Mouse (Mus musculus): Measurements from ENCODE around the gene Zfp710.

Zfp710 gene

GRCm38 (mm10) chr7:80057781-80058180 is 33.2 kb downstream of the Zfp710 start:
- no peak for DNase-seq (ENCODE audit: low spot score)

- DNase-seq (ENCODE audit: low spot score), result no peak
Measured at GRCm38 (mm10) chr7:80058405-80059063, 33.9 kb downstream of the Zfp710 start.

DNA sequence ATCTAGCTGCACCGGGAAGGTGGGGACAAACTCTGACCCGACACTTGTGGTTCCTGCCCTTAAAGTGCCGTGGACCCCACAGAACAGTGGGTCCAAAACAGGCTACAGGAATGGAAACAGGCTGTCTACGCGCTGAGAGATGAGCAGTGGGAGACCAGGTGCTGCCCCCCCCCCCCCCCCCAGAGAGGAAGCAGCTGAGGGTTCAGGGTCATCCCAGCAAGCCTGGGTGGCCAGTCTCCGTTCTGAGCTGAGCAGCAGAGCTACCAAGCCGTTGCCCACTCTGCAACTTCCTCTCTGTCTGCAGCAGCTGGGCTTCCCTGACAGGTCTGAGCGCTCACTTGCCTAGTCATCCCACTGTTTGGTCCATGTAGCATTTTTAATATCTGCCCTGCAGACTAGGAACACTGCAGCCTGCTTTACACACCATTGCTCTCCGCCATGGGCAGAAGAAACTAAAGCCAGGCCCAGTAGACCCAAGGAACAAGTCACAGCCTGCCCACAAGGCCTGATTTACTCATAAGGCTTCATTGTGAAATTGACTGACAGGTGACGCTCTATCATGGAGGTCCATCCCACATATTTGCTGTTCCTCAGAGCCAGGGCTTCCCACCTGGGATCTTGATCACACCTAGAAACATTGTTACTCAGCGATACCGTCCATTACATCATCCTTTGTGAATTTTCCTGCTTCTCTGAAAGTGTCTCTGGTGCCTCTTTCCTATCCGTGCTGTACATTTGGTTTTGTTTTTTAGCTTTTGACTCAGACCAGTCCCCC is 34.6 kb downstream of the Zfp710 start:
- DNase-seq (ENCODE audit: low spot score), result no peak

DNA sequence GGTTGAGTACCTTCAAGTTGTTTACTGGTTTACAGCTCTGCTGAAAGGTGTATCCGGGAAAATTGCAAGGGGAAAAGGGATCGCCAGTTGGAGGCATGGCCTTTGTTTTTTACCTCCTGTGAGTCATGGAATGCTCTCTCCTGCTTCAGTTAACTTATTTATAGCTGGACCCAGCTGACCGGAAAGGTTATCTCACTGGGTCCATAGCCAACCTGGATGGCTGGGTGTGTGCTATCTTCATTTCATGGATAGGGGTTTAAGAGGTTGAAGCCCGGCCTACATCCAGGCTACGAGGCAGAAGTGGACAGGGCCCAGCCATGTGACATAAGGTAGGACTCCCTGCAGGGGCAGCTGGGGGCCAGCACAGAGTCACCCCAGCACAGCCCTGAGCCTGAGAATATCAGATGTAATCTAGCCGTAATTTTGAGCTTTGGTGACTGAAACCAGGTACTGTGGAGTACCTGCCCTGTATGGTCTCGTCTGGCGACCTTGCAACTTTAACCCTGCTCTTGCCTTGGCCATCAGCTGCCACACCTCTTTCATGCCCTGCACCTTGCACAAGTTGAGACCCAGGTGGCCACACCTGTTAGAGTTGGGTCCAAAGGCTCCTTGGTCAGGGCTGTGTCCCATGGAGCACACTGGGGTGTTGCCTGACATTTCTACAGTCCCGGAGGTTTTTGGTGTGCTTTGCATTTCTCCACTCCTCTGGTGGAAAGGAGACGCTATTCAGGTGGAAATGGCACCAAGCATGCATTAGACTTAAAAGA is 35.6 kb downstream of the Zfp710 start:
- DNase-seq (ENCODE audit: low spot score), result no peak

GRCm38 (mm10) chr7:80062083-80062826 is 37.6 kb downstream of the Zfp710 start:
- DNase-seq (ENCODE audit: low spot score), result no peak

DNA sequence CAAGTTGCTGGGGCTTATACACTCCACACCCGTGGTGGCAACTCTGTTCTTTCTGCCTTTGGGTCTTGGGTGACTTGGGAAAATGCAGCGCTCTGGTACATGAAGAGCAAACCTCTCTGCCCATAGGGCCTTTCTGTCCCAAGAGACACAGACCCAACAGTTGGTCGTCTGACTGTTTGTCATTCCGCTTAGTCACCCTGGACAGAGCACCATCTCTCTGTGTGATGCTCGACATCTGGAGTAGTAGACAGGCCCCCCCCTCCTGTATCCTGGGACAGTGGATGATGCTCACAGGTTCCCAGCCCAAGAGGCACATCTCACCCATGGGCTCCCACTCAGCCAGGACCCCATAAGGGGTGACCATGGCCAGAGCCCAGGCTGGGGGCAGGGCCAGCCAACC is 38.6 kb downstream of the Zfp710 start:
- DNase-seq (ENCODE audit: low spot score), result no peak

DNA sequence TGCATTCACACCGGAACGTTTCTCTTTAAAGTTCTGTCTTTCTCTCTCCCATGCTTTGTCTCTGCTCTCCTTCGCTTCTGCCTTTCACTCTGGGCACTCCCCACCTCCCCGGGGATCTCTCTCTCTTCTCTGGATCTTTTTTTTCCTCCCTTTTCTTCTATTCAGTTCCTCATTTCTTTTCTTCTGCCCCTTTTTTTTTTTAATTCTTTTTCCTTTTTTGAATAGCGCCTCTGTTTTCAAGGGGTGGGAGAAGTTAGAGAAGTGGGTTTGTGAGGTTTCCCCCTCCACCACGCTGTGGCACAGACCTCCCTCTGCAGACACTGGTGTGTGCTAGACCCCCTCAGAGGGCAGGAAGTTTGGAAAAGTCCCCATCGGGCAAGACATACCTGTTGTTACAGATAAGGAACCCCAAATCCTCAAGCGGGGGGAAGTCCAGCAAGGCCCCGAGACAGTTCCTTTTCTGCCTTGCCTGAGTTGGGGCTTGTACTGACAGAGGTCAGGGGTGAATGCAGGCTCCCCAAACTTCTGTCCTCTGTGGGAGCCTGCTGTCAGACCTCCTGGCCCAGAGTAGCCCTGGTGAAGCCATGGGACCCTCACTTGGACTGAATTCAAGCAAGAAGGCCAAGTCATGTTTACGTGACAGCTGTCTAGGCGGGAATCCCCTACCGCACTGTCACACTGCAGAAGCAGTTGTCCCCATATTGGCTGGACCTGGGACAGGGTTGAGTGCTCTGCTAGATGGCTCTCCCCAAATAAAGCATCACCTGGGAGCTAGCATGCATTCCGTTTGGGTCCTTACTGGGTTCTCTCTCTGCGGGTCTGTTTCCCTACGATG is 39.5 kb downstream of the Zfp710 start:
- no peak for DNase-seq (ENCODE audit: low spot score)

DNA sequence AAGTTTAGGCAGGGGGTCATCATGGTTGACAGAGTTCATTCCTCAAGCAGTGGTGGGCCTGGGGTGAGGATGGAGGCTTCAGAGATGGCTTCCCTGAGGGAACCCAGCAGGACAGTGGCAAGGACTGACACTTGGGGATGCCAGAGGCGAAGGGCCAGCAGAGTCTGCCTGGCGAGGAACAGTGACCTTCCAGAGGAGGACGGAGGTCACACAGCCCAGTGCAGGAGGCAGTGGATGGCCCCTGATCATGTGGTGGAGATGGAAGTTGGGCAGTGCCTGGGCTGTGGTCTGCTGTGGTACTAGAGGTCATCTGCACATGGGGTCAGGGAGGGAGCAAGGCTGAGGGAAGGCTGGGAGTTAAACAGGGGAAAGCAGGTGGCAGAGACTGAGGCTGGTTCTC is 40.6 kb downstream of the Zfp710 start:
- DNase-seq (ENCODE audit: low spot score), result no peak

DNA sequence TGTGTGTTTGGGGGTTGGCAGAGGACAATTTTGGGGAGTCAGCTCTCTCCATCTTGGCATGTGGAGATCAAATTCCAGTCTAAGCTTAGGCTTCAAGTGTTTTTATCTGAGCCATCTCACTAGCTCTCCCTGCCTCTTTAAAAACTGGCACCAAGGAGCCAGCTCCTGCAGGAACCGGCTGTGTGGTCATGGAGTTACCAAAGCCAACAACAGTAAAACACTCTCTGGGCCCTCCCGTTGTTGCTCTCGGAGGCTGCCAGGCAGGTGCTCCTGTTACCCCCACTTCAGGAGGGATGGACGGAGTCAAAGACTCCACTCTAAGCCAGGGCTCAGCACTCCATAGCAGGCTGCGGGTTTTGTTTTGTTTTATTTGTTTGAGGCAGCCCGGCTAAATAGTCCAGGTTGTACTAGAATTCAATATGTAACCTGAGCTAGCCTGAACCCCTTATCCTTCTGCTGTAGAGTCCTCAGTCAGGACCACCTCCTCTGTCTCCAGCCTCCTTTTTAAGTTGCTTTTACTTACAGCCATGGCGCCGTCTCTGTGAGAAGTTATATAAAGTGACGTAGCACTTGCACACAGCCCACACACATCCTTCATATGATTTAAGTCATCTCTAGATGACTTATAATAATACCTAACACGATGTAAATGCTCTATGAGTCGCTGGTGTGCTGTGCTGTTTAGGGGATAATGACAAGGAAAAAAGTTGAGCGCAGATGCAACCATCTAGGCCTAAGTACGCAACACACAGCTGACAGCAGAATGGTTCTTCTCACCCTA is 42.3 kb downstream of the Zfp710 start:
- DNase-seq (ENCODE audit: low spot score), result no peak

GRCm38 (mm10) chr7:80068341-80068740 is 43.7 kb downstream of the Zfp710 start:
- DNase-seq (ENCODE audit: low spot score), result no peak

DNA sequence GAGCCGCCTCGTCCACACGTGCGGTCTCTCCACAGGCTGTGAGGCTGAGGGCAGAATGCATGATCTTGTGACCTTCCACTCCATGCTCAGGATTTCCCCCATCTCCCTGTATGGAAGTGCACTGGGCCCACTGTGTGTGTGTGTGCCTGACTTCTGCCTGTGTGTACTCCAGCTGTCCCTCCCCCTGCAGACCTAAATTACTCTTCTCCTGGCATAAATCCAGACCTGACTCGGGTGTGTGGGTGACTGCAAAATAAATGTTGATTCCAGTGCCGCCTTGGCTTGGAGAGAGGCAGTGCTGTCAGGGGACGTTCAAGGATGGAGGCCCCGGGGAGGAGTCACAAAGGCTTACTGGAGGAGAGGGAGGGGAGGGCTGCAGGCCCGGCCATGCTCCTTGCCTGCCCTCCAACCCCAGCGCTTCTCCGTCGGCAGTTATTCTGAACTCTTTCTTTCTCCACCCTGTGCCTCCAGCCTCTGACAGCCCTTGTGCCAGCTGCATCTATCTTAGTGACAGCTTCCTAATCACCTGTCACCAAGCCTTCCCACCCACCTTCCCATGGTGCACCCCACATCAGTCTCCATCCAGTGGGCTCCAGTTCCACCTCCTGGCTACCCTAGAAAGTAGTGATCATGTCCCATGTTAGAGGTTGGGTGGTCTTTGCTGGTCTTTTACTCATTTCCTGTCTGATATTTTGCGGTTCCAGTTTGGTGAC is 45.2 kb downstream of the Zfp710 start:
- DNase-seq (ENCODE audit: low spot score), result no peak

GRCm38 (mm10) chr7:80071209-80071608 is 46.6 kb downstream of the Zfp710 start:
- no peak for DNase-seq (ENCODE audit: low spot score)

DNA sequence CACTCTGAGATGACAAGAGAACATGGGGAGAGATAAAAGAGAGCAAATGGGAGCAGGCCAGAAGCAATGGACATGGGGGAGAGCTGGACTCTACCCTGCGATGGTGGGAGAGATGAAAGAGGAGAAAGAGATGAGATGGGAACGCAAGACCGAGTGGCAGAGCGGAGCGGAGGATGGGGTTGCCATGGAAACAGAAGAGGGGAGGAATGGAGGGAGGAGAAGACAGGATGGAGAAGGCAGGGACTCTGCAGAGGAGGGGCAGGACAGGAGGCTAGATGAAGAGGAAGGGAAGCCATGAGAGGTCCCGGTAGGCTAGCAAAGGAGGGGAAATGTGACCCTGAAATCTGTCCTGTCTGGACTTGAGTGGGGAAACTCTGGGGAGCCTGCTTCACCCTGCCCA is 47.7 kb downstream of the Zfp710 start:
- no peak for DNase-seq (ENCODE audit: low spot score)

- DNase-seq (ENCODE audit: low spot score), result no peak
Measured at GRCm38 (mm10) chr7:80073506-80073905, 48.9 kb downstream of the Zfp710 start.

- no peak for DNase-seq (ENCODE audit: low spot score)
Measured at GRCm38 (mm10) chr7:80074921-80075441, 50.4 kb downstream of the Zfp710 start.

- DNase-seq (ENCODE audit: low spot score), result no peak
Measured at GRCm38 (mm10) chr7:80075946-80076583, 51.5 kb downstream of the Zfp710 start.

GRCm38 (mm10) chr7:80076961-80077716 is 52.5 kb downstream of the Zfp710 start:
- DNase-seq (ENCODE audit: low spot score), result no peak

GRCm38 (mm10) chr7:80077801-80078200 is 53.2 kb downstream of the Zfp710 start:
- DNase-seq (ENCODE audit: low spot score), result no peak
